Mouse (Mus musculus): Measurements from ENCODE around the gene Cfb. TPM values are rescaled to one million over a fixed set of nuclear protein-coding genes. Genes with fewer than 3 reads are reported as not detected.

The Cfb gene
- polyA plus RNA-seq, 1 experiment = 71.5 TPM

GRCm38 (mm10) chr17:34894801-34895530, 32.6 kb upstream of the Cfb start:
- TF ChIP-seq CTCF (IDR thresholded peaks at IDR 0.05; ENCODE audit: extremely low read depth, insufficient read length, insufficient replicate concordance, low read depth, low read length) = no peak
- TF ChIP-seq POLR2A (IDR thresholded peaks at IDR 0.05; ENCODE audit: low read depth, low read length) = no peak
- WGBS = 15% methylated on average over 50 of the region's 51 CpGs
- Histone ChIP-seq H3K27me3 (ENCODE audit: control insufficient read depth, insufficient read depth, low read length) (no peaks in the 10 kb centered on the region), H3K27ac (ENCODE audit: insufficient read depth, low read depth, low read length) (no peak overlapping the region), H3K4me1 (ENCODE audit: control insufficient read depth, insufficient read depth, insufficient read length, low read length) (peaks cover 14% of the 10 kb centered on the region), H3K4me3 (ENCODE audit: low read depth, low read length) (peak overlapping the region; percentile 78), H3K36me3 (ENCODE audit: control insufficient read depth, insufficient read depth, low read length) (no peaks in the 10 kb centered on the region)

GRCm38 (mm10) chr17:34894074-34894597, 31.8 kb upstream of the Cfb start:
- no peaks in the 10 kb centered on the region for H3K36me3 ChIP-seq (ENCODE audit: control insufficient read depth, insufficient read depth, low read length)
- peak overlapping the region; percentile 78 for H3K4me3 ChIP-seq (ENCODE audit: low read depth, low read length)
- no peaks in the 10 kb centered on the region for H3K27me3 ChIP-seq (ENCODE audit: control insufficient read depth, insufficient read depth, low read length)
- H3K4me1 ChIP-seq (ENCODE audit: control insufficient read depth, insufficient read depth, insufficient read length, low read length) = peaks cover 14% of the 10 kb centered on the region
- WGBS = 2% methylated on average over 48 of the region's 51 CpGs
- TF ChIP-seq POLR2A (IDR thresholded peaks at IDR 0.05; ENCODE audit: low read depth, low read length) (no peak; the same call in 1 of the 2 replicates), CTCF (IDR thresholded peaks at IDR 0.05; ENCODE audit: extremely low read depth, insufficient read length, insufficient replicate concordance, low read depth, low read length) (no peak)
- H3K27ac ChIP-seq (ENCODE audit: insufficient read depth, low read depth, low read length) = peak overlapping the region; percentile 86

GRCm38 (mm10) chr17:34893072-34893824, 30.9 kb upstream of the Cfb start:
- H3K27ac ChIP-seq (ENCODE audit: insufficient read depth, low read depth, low read length) = peak overlapping the region; percentile 86

GRCm38 (mm10) chr17:34891377-34891776, 29.1 kb upstream of the Cfb start:
- TF ChIP-seq CTCF (IDR thresholded peaks at IDR 0.05; ENCODE audit: extremely low read depth, insufficient read length, insufficient replicate concordance, low read depth, low read length) (peak; percentile 29; the same call in 1 of the 2 replicates), POLR2A (IDR thresholded peaks at IDR 0.05; ENCODE audit: low read depth, low read length) (no peak)

More at GRCm38 (mm10) chr17:34893072-34893824, 30.9 kb upstream of the Cfb start:
- Histone ChIP-seq H3K27me3 (ENCODE audit: control insufficient read depth, insufficient read depth, low read length) (no peaks in the 10 kb centered on the region), H3K4me1 (ENCODE audit: control insufficient read depth, insufficient read depth, insufficient read length, low read length) (peaks cover 14% of the 10 kb centered on the region), H3K4me3 (ENCODE audit: low read depth, low read length) (no peak overlapping the region), H3K36me3 (ENCODE audit: control insufficient read depth, insufficient read depth, low read length) (no peaks in the 10 kb centered on the region)
- TF ChIP-seq POLR2A (IDR thresholded peaks at IDR 0.05; ENCODE audit: low read depth, low read length) (0 out of 2 replicates have a peak, but pooled peaks have one; percentile 28), CTCF (IDR thresholded peaks at IDR 0.05; ENCODE audit: extremely low read depth, insufficient read length, insufficient replicate concordance, low read depth, low read length) (no peak)
- 34% methylated on average over 12 of the region's 12 CpGs for WGBS

GRCm38 (mm10) chr17:34890074-34890743, 27.9 kb upstream of the Cfb start:
- Histone ChIP-seq H3K4me1 (ENCODE audit: control insufficient read depth, insufficient read depth, insufficient read length, low read length) (peaks cover 7% of the 10 kb centered on the region), H3K4me3 (ENCODE audit: low read depth, low read length) (no peak overlapping the region), H3K27ac (ENCODE audit: insufficient read depth, low read depth, low read length) (no peak overlapping the region), H3K27me3 (ENCODE audit: control insufficient read depth, insufficient read depth, low read length) (no peaks in the 10 kb centered on the region), H3K36me3 (ENCODE audit: control insufficient read depth, insufficient read depth, low read length) (no peaks in the 10 kb centered on the region)
- WGBS = 87% methylated on average over 12 of the region's 12 CpGs
- no peak for TF ChIP-seq POLR2A (IDR thresholded peaks at IDR 0.05; ENCODE audit: low read depth, low read length)
- no peak for TF ChIP-seq CTCF (IDR thresholded peaks at IDR 0.05; ENCODE audit: extremely low read depth, insufficient read length, insufficient replicate concordance, low read depth, low read length)

More at GRCm38 (mm10) chr17:34891377-34891776, 29.1 kb upstream of the Cfb start:
- Histone ChIP-seq H3K36me3 (ENCODE audit: control insufficient read depth, insufficient read depth, low read length) (no peaks in the 10 kb centered on the region), H3K27me3 (ENCODE audit: control insufficient read depth, insufficient read depth, low read length) (no peaks in the 10 kb centered on the region), H3K4me1 (ENCODE audit: control insufficient read depth, insufficient read depth, insufficient read length, low read length) (peaks cover 11% of the 10 kb centered on the region), H3K27ac (ENCODE audit: insufficient read depth, low read depth, low read length) (no peak overlapping the region), H3K4me3 (ENCODE audit: low read depth, low read length) (no peak overlapping the region)
- 97% methylated on average over 2 of the region's 2 CpGs for WGBS

- Histone ChIP-seq H3K27me3 (ENCODE audit: control insufficient read depth, insufficient read depth, low read length) (no peaks in the 10 kb centered on the region), H3K4me3 (ENCODE audit: low read depth, low read length) (no peak overlapping the region), H3K27ac (ENCODE audit: insufficient read depth, low read depth, low read length) (no peak overlapping the region), H3K36me3 (ENCODE audit: control insufficient read depth, insufficient read depth, low read length) (no peaks in the 10 kb centered on the region), H3K4me1 (ENCODE audit: control insufficient read depth, insufficient read depth, insufficient read length, low read length) (peaks cover 1% of the 10 kb centered on the region; the same call in 1 of the 2 replicates)
- TF ChIP-seq CTCF (IDR thresholded peaks at IDR 0.05; ENCODE audit: extremely low read depth, insufficient read length, insufficient replicate concordance, low read depth, low read length) (no peak), POLR2A (IDR thresholded peaks at IDR 0.05; ENCODE audit: low read depth, low read length) (no peak)
- WGBS = 86% methylated on average over 5 of the region's 5 CpGs
Measured at GRCm38 (mm10) chr17:34887942-34888341, 25.6 kb upstream of the Cfb start.
